Mouse (Mus musculus) cerebellum, adult 2 months (tissue): ENCODE results near the gene Rrp9. TPM values are rescaled to one million over a fixed set of nuclear protein-coding genes. Genes with fewer than 3 reads are reported as not detected.
A peak's percentile ranks its signal among the peaks of the same experiment; 100 is the strongest.

Experiments
- DNase-seq, 2 experiments: peaks; one replicate each; pipeline ENCODE4 v3.0.0; 2021
- H3K27ac ChIP-seq: fragments of 200-500 bp; 2 replicates; pipeline ENCODE4 v1.5.1; 2012; ENCODE audit warnings: low read length, control low read depth, inconsistent platforms; ENCODE audit not compliant: insufficient read depth
- H3K27me3 ChIP-seq: fragments of 200-500 bp; 2 replicates; pipeline ENCODE4 v1.6.1; 2012; ENCODE audit warnings: inconsistent platforms, mild to moderate bottlenecking, low read length, moderate library complexity; ENCODE audit not compliant: control insufficient read depth, insufficient read depth
- H3K4me1 ChIP-seq: fragments of 200-500 bp; 2 replicates; pipeline ENCODE4 v1.6.1; 2011; ENCODE audit warnings: low read length; ENCODE audit not compliant: control insufficient read depth, insufficient read depth
- H3K4me3 ChIP-seq: fragments of 200-500 bp; replicated peaks from 2 replicates; pipeline ENCODE3; 2011; ENCODE audit warnings: mild to moderate bottlenecking, low read depth, low read length, control low read depth; ENCODE audit not compliant: insufficient read depth
- CTCF ChIP-seq: fragments of 200-500 bp; IDR thresholded peaks from 2 replicates; pipeline ENCODE4 v1.5.1; 2011; ENCODE audit warnings: low read depth, mild to moderate bottlenecking, control low read depth, low read length, moderate library complexity, borderline replicate concordance; ENCODE audit not compliant: insufficient read depth
- POLR2A ChIP-seq: fragments of 200-500 bp; IDR thresholded peaks from 2 replicates; pipeline ENCODE4 v1.6.1; 2011; ENCODE audit warnings: low read length, control low read depth, borderline replicate concordance; ENCODE audit not compliant: insufficient read depth
- WGBS: fragments of 180-500 bp; shearing (Covaris S2); methylation state at CpG from one replicate; pipeline ENCODE4 v1.1.7; 2018; 5-methylcytosine and 5-hydroxymethylcytosine counted together
- polyA plus RNA-seq: library from polyadenylated mRNA; depleted of rRNA; stranded (reverse); fragments of >200 nt; gene quantifications from 2 replicates; pipeline ENCODE4 v1.2.3, GENCODE M21; 2012

The Rrp9 gene
- polyA plus RNA-seq, 1 experiment, result 42.5 TPM

DNA sequence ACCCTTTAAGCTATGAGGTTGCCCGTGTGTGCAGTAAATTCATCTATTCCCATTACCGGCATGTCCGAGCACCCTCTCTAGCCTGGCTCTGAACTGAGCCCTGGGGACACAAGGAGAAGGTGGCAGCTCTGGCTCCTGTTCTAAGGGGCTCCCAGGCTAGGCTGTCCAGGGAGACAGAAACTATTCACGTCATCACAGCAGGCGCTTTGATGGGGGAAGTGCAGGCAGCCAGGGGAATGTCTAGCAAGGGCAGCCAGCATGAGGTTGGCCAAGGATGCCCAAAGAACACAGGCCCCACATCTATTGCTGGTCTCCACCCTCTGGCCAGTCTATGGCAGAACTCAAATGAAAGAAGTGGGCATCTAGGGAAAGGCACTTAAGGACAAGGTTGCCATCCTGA lies 17.8 kb upstream of the Rrp9 start:
- 27% methylated on average over 5 of the region's 5 CpGs for WGBS
- H3K4me3 ChIP-seq, result no peak overlapping the region
- 0 out of 2 replicates have a peak overlapping the region, but pooled peaks have one; percentile 29 for H3K27ac ChIP-seq

DNA sequence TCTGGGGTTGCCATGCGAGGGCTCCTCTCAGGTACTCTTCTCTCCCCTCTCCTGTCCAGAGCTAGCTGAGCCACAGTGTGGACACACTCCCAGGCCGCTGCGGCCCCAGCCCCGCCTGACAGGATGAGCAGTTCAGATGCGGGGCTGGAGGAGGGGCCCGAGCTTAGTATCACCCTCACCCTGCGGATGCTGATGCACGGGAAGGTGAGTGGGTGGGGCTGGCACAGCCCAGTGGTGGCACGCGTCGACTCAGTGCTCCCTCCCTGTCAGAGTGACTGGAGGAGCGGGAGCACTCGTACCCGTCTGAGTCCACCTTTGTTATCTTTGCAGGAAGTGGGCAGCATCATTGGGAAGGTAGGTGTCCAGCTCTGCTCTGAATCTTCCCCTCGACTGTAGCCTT lies 15.8 kb upstream of the Rrp9 start:
- H3K27ac ChIP-seq, result peak overlapping the region; percentile 75
- DNase-seq, result peak in 1 of 2 experiments; percentile 66
- H3K4me1 ChIP-seq, result peaks cover 37% of the 10 kb centered on the region
- H3K27me3 ChIP-seq, result no peaks in the 10 kb centered on the region
- TF ChIP-seq POLR2A, result no peak
- 18% methylated on average over 15 of the region's 15 CpGs for WGBS
- H3K4me3 ChIP-seq, result peak overlapping the region; percentile 95

More for the DNA sequence above, 17.8 kb upstream of the Rrp9 start:
- DNase-seq, result peak; percentile 54 to 56
- H3K27me3 ChIP-seq, result no peaks in the 10 kb centered on the region
- H3K4me1 ChIP-seq, result peaks cover 42% of the 10 kb centered on the region
- no peak for TF ChIP-seq CTCF
- TF ChIP-seq POLR2A, result no peak

DNA sequence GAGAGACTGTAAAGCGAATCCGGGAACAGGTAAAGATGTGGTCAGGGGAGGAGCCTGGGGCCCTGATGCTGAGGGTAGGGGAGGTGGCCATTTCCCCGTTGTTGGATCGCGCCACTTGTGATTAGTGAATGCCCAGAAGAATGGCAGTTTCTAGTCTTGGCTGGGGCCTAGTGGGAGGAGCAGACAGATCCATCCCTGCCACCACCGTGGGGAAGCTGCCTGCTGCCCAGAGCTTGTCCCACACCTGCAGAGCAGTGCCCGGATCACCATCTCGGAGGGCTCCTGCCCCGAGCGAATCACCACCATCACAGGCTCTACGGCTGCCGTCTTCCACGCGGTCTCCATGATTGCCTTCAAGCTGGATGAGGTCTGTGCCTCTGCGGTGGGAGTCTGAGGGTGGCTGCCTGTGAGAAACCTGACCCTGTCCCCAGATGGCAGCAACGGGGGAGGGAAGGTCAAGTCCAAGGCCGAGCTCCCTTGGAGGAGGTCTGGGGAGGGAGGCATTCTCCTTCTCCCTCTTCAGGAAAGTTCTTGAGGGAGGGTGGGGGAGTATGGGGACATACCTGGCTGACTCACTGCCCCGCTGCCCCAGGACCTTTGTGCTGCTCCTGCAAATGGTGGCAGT lies 15.2 kb upstream of the Rrp9 start:
- no peaks in the 10 kb centered on the region for H3K27me3 ChIP-seq
- H3K27ac ChIP-seq, result peak overlapping the region; percentile 75
- H3K4me3 ChIP-seq, result peak overlapping the region; percentile 95
- peak; percentile 82 for TF ChIP-seq POLR2A
- TF ChIP-seq CTCF, result no peak
- 13% methylated on average over 18 of the region's 18 CpGs for WGBS
- H3K4me1 ChIP-seq, result peaks cover 33% of the 10 kb centered on the region
- DNase-seq, result peak; percentile 86 to 89

DNA sequence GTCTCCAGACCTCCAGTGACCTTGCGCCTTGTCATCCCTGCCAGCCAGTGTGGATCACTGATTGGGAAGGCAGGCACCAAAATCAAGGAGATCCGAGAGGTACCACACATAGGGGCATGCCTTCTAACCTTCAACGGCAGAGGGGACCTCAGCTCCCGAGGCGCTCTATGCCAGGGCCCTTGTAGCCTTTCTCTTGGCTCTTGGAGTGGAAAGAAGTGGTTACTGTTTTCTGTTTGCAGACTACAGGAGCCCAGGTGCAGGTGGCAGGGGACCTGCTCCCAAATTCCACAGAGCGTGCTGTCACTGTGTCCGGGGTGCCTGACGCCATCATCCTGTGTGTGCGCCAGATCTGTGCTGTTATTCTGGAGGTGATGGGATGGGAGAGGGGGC lies 14.7 kb upstream of the Rrp9 start:
- peak overlapping the region; percentile 75 for H3K27ac ChIP-seq
- TF ChIP-seq CTCF (no peak), POLR2A (no peak)
- H3K27me3 ChIP-seq, result no peaks in the 10 kb centered on the region
- 15% methylated on average over 9 of the region's 9 CpGs for WGBS
- DNase-seq, result peak; percentile 45 to 66
- H3K4me1 ChIP-seq, result peaks cover 31% of the 10 kb centered on the region
- peak overlapping the region; percentile 95 for H3K4me3 ChIP-seq

DNA sequence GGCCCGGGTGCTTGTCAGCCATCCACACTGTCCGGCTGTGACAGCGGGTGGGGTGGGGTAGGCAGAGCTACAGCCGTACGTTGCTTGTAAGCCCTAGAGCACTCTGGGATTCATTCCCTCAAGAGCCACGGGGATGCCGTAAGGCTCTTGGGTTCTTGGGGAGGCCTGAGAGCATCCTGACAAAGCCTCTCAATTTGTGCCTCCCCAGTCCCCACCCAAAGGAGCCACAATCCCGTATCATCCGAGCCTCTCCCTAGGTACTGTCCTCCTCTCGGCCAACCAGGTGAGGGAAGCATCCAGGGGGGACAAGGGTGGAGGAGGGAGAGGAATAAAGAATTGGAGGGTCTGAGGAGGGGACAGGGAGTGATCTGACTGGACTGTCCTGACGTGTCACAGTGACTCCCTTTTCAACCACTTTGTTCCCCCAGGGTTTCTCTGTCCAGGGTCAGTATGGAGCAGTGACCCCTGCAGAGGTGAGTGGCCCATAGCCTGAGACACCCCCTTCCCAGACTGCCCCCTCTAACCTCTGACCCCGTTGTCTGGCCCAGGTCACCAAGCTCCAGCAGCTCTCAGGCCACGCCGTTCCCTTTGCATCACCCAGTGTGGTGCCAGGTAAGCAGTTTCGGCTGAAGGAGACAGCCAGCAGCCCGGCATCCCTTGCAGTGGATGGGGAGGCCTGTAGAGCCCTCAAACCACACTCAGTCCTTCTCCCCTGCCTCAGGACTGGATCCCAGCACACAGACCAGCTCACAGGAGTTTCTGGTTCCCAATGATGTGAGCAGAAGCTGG lies 13.9 kb upstream of the Rrp9 start:
- Histone ChIP-seq H3K27ac (peak overlapping the region; percentile 75), H3K27me3 (no peaks in the 10 kb centered on the region), H3K4me3 (peak overlapping the region; percentile 83), H3K4me1 (peaks cover 23% of the 10 kb centered on the region)
- 13% methylated on average over 16 of the region's 16 CpGs for WGBS
- DNase-seq, result peak; percentile 61 to 67
- TF ChIP-seq CTCF (no peak), POLR2A (no peak)

DNA sequence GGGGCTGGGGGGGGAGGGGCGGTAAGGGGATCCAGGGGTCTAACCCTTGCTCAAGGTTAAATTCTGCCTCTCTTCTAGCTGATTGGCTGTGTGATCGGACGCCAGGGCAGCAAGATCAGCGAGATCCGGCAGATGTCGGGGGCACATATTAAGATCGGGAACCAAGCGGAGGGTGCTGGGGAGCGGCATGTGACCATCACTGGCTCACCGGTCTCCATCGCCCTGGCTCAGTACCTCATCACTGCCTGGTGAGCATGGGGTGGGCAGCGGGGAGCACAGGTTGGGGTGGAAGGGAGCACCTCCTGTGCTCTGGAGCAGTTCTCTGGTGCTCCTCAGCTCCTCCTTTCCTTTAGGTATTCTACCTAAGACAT lies 13.3 kb upstream of the Rrp9 start:
- no peak for TF ChIP-seq CTCF
- Histone ChIP-seq H3K4me3 (peak overlapping the region; percentile 83), H3K27ac (peak overlapping the region; percentile 75), H3K4me1 (peaks cover 18% of the 10 kb centered on the region), H3K27me3 (no peaks in the 10 kb centered on the region)
- peak; percentile 44 to 63 for DNase-seq
- 24% methylated on average over 12 of the region's 12 CpGs for WGBS

DNA sequence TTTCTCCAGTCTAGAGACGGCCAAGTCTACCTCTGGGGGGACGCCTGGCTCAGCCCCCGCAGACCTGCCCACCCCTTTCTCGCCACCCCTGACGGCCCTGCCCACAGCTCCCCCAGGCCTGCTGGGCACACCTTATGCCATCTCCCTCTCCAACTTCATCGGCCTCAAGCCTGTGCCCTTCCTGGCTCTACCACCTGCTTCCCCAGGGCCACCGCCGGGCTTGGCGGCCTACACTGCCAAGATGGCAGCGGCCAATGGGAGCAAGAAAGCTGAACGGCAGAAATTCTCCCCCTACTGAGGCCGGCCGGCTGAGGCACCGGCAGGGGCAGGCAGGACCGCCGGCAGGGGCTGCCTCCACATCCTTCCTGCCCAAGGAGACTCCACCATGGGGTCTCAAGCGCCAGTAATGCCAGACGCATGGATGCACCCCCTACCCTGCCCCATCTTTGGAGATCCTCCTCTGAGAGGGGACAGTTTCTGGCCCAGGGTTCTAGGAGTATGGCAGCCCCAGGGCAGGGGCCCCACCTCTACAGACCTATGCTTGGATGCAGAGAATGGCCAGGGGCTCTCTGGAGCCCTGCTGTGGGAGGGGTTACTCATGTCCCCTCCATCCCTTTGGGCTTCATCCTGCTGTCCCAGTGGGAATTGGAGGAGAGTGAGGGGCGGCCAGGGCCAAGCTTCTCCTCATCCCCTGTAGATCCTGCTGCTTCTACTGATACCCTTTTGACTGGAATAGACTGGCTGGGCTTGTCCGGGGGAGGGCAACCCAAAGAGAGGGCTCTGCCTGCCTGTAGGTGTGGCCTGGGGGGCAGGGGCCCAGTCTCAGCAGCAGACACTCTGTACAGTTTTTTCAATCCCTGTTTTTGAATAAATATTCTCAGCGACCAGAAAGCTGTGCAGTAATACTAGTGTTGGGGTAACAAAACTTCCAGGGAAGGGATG lies 12.4 kb upstream of the Rrp9 start:
- H3K4me1 ChIP-seq, result peaks cover 13% of the 10 kb centered on the region; the same call in 1 of the 2 replicates
- no peak for TF ChIP-seq CTCF
- TF ChIP-seq POLR2A, result peak; percentile 5; the same call in 1 of the 2 replicates
- DNase-seq, result peak; percentile 91 to 94
- WGBS, result 10% methylated on average over 21 of the region's 21 CpGs
- H3K27me3 ChIP-seq, result no peaks in the 10 kb centered on the region
- peak overlapping the region; percentile 52 for H3K4me3 ChIP-seq
- peak overlapping the region; percentile 100 for H3K27ac ChIP-seq
